Mouse (Mus musculus) megakaryocyte, embryonic 14.5 days (primary cell): ENCODE data around the gene Dock7.

Experiments
- FLI1 ChIP-seq: IDR thresholded peaks from 2 replicates; pipeline ENCODE4 v1.6.1; 2012; ENCODE audit warnings: low read length, inconsistent platforms, mixed read lengths
- GATA1 ChIP-seq: IDR thresholded peaks from 3 replicates; pipeline ENCODE4 v1.6.1; 2012; ENCODE audit warnings: mixed read lengths, low read length, inconsistent platforms, borderline replicate concordance

GRCm38 (mm10) chr4:98960243-98960642 lies 160.5 kb downstream of the Dock7 start:
- no peak for TF ChIP-seq GATA1
- no peak for TF ChIP-seq FLI1
